Mouse (Mus musculus) skeletal muscle tissue, adult 2 months (tissue): ENCODE results near the gene Gm266.
"Not testable (repeated sequence)": the region's sequence is repeated elsewhere in the genome, so short reads cannot be mapped to it uniquely, and the experiment has no call there.

ENCODE experiments used
- DNase-seq: peaks from one replicate; pipeline ENCODE4 v3.0.0-alpha.2; 2012; ENCODE audit warnings: low read depth, low spot score

Gm266 gene

DNA sequence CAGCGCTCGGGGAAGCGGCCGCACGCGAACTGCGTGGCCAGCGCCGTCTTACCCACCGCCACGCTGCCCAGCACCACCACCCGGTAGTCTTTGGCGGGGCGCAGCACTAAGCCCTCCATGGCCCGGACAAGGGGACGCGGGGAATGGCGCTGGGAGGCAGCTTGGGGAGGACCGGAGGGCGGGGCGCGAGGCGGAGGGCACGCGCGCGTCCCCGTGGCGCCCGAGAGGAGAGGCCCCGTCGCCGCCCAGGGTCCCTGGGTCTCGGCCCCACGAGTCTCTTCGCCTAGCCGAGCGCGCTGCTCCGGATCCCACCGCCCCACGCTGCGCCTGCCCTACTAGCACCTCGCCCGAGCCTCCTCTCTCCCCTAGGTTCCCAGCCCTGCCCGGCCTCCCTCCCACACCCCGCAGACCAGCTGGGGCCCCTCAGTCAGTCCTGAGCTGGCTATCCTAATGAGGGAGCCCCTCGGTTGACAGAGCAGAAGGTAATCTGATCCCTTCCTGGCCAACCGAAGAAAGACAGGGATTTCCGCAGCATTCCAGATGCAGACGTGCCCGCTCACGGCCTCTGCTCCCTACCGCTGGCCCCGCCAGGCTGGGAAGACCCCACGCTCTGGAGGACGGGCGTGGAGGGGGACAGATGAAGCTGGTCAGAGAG lies at the start of gene Gm266:
TSS of gene Gm266 (minus strand) at position 172 of the 655 bp plus-strand sequence.
- DNase-seq, result no peak

DNA sequence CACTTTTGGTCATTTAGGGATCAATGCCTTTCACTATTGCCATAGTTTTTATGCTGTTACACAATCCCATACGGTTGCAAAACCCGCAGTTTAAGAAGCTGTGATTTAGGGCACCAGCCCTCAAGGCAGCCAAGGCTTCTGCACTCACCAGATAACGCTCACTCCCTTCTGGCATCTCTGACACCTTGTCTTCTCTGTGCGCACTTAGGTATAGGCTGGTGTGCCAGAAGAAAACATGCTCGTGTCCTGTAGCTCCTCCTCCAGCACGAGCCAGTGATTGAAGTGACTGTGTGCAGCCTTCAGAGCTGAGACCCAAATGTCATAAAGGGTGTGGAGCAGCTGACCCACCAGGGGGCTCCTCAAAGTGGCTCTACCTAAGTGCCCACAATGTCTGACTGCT lies 49.7 kb upstream of the Gm266 start:
- DNase-seq, result no peak

DNA sequence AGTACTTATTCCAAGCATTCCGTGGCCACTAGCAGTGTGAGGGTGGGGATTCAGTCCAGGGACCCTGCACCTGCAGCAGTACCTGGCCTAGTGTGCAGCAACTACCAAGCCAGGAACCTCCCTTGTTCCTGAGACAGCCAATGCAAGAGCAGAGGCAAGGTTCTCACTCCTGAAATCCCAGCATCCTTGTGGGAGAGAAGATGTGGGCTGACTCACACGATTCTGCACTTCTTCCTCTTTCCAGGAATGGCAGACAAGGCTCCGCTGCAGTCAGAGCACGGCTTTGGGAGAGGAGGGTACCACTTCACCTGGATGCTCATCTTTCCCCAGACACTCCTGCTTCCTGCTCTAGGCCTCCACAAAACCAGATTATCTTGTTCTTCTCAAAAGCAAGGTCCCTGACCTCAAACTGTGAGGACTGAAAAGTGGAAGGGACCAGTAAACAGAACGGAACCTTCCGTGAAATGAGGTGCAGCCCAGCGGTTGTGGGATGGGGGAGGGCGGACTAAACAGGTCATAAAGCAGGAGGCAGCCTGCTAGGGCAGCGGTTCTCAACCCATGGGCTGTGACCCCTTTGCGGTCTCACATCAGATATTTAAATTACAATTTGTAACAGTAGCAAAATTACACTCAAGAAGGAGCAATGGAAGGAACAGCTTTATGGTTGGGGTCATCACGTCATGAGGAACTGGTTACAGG lies 47.6 kb upstream of the Gm266 start:
- no peak for DNase-seq

- no peak for DNase-seq
Measured at GRCm38 (mm10) chr12:111529192-111529591, 43.6 kb upstream of the Gm266 start.

DNA sequence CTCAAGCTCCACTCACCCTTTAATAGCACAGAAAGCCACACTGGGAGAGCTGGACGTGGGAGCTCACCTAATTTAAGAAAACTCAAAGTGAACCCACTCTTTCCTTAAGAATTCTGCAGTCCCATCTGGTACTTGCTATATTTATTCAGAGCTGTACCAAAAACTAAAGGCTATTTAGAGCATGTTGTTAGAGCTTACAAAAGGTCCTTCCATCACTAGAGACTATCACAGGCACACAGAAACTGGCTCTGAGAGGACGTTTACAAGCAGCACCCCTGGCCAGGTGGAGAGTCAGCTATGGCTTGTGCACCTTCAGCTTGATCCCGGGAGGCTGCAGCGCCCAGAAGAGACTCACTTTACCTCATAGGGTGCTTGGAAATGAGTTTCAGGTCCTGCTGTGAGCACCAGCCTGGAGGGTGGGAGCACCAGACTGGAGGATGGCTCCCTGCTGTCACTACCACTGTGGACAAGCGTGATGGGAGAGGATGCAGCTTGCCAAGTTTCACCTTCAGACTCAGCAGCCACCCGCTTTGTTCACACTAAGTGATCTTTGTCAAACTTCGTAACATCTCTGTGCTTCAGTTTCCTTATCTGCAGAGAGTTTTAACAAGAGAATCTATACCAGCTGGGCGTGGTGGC lies 42.1 kb upstream of the Gm266 start:
- no peak for DNase-seq

- no peak for DNase-seq
Measured at GRCm38 (mm10) chr12:111524883-111525282, 39.3 kb upstream of the Gm266 start.

- no peak for DNase-seq
Measured at GRCm38 (mm10) chr12:111524469-111524868, 38.8 kb upstream of the Gm266 start.

- no peak for DNase-seq
Measured at GRCm38 (mm10) chr12:111520994-111521393, 35.4 kb upstream of the Gm266 start.

GRCm38 (mm10) chr12:111519821-111520220 lies 34.2 kb upstream of the Gm266 start:
- no peak for DNase-seq

- no peak for DNase-seq
Measured at GRCm38 (mm10) chr12:111518391-111518790, 32.8 kb upstream of the Gm266 start.

DNA sequence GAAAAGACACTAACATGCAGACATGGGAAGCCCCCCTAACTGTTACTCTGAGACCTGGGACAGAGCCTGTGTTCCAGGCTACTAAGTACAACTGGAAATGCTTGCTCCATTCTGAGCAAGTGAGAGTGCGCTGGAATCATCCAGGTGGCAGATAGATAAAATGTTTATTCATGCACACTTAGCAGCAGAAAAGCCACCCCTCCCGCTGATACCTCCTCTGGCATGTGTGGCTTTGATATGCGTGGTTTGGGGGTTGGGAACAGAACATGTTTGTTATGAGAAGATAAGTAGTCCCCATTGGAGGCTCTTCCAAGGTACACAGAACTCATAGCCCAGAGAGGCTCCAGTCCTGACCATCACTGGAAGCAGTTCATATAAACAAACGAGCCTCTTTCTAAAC lies 32.3 kb upstream of the Gm266 start:
- no peak for DNase-seq

- DNase-seq, result no peak
Measured at GRCm38 (mm10) chr12:111516826-111517225, 31.2 kb upstream of the Gm266 start.

DNA sequence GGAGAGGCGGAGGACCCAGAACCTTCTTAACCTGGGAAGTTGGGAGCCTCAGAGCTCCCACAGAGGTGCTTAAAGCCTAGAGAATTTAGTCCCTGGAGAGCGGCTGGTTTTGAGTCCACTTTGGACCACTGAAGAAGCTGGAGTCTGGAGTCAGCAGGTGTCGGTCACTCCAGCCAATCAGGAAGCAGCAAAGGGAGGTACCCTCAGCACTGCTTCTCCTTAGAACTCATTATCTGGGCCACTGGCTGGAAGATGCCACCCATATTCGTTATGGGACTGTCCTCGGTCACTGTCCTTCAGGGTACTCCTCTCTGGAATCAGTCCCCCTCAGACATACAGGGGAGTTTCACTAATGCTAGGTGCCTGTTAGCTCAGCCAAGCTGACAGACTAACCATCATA lies 30.3 kb upstream of the Gm266 start:
- DNase-seq, result no peak

- DNase-seq, result no peak
Measured at GRCm38 (mm10) chr12:111514874-111515649, 29.4 kb upstream of the Gm266 start.

DNA sequence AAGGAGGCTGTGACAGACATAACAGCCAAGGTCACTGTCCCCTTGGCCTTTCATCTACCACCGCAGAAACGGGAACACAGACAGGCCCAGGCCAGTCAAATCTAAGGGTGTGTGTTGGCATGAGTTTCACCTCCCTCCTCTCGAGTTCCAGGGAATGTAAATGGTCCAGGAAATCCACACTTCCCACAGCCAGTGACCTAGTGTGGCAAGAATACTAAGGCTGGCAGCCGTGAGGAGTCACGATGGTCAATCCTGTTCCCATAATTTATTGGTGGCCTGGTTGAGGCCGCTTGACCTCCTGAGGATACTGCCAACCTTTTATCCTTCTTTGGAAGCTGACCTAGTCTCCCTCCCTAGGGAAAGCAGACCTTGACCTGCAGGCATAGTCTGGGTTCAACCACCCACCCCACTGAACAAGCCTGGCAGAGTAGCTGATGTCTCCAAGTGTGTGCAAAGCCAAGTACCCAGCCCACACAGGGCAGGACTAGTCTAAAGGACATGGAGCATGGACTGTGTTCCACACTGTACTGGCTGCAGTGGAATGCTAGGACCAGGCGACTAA lies 28.7 kb upstream of the Gm266 start:
- no peak for DNase-seq

DNA sequence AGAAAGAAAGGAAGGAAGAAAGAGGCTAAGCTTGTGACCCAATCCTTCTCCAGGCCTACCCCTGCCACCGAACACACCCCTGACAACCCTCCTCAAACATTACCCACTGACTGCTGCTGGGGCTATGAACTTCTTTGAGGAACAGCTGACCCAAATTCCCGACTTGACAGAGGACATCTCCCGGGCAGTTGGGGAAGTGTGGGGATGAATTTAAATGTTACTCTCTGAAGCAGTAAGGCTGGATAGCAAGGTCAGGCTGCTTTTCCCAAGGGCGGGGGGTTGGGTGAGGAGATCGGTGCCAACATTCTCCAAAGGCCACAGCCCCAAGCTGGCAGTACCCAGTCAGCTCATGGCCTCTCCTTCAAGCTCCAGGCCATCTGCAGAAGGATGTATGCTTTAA lies 28.1 kb upstream of the Gm266 start:
- no peak for DNase-seq

DNA sequence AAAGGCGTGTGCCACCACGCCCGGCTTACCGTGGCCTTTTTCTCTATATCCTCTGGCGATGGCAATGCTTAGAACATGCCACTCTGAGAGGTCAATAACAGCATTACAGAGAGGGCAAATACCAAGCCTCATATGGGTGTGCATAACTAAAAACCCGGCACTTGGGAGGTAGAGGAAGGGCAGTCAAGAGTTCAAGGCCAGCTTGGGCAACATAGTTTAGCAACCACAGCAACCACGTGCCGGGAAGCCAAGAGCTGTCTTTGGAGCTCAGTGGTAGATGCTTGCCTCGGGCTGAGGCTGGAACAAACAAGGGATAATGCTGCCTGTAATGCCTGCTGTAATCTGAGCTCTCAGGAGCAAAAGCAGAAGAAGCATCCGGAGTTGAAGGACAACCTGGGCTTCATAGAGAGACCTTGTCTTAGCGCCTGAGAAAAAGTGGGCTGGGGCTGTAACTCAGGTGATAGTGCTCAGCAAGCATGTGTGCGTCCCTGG lies 27.0 kb upstream of the Gm266 start:
- DNase-seq, result no peak

- not testable (repeated sequence) for DNase-seq
Measured at GRCm38 (mm10) chr12:111508438-111508837, 22.8 kb upstream of the Gm266 start.

- DNase-seq, result no peak
Measured at GRCm38 (mm10) chr12:111507962-111508361, 22.3 kb upstream of the Gm266 start.

GRCm38 (mm10) chr12:111507001-111507400 lies 21.4 kb upstream of the Gm266 start:
- no peak for DNase-seq

DNA sequence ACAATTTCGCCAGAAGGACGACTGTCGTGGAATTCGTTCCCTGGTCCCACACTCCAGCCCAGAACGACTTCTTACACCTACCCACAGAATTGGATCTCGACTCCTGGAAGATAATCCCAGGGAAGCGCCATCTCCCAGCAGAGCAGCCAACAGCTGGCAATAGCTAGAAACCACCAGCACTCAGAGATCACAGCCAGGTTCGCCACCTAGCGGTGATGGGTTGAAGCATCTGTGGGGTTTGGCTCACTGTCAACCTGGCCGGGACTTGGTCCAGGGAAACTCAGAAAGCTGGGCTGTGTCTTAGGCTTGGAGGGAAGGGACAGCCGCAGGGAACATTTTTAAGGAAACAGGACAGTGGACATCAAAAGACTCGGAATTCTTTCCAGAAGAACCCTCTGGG lies 19.3 kb upstream of the Gm266 start:
- DNase-seq, result peak; percentile 87

DNA sequence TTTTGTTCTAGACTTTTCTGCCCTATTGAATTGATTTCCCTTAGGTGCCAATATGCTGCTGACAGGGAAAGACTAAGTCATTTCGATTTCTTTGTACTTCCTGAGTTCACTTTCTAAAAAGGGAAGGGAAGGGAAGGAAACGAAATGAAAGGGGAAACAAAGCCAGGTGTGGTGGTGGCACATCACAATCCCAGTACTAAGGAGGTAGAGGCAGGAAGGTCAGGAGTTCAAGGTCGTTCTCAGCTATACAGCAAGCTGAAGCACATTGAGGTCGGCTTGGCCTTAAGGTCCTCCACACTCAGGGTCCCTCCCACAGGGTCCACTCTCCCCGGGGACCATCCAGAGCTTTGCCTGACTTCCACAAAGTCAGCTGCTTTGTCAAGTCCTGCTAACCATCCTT lies 17.9 kb upstream of the Gm266 start:
- DNase-seq, result no peak
